Mouse (Mus musculus) embryonic stem cell, embryonic (primary cell): ENCODE results near the gene Nek1.

ENCODE experiments used
- CTCF ChIA-PET, 4 experiments: fragments of 300-600 bp in 2 of 4; fragments of 350-600 bp in 2 of 4; sonication (Branson Sonifier 250); formaldehyde crosslinking; loops; one replicate each; lab custom pipeline; 2022; ENCODE audit warnings: inconsistent platforms in 2 of 4; lab: Charles Lee
- POLR2A ChIA-PET, 4 experiments: fragments of 300-600 bp in 2 of 4; fragments of 350-600 bp in 2 of 4; sonication (Branson Sonifier 250); formaldehyde crosslinking; loops; one replicate each; lab custom pipeline; 2022; ENCODE audit warnings: antibody characterized with exemption in 4 of 4, inconsistent platforms in 1 of 4; lab: Charles Lee

Nek1 gene

GRCm38 (mm10) chr8:60992910-60993638, at the start of gene Nek1:
TSS of gene Nek1 (plus strand) at chr8:60993195.
- POLR2A ChIA-PET = interaction anchor here (0.6 to 2.7 kb wide), 66 partner anchors 10 to 942 kb away, joined by 3 to 170 read pairs (median 3); partner anchors contain the start of genes Clcn3 (in 4 of the 4), Hpf1 (in 3 of the 4), Cbr4 (in 2 of the 4) and Mfap3l (in 1 of the 4)
- CTCF ChIA-PET = interaction anchor here in 3 of 4 experiments (0.6 to 1.5 kb wide), 5 partner anchors 10 to 300 kb away, joined by 3 to 11 read pairs (median 3); partner anchors contain the start of gene Clcn3 (in 1 of the 3)

- ChIA-PET POLR2A (interaction anchor here in 3 of 4 experiments (0.5 to 1.6 kb wide), 5 partner anchors 11 to 57 kb away, joined by 3 to 9 read pairs (median 3); partner anchors contain the start of genes Clcn3 (in 1 of the 3), Hpf1 (in 1 of the 3) and Nek1 (in 1 of the 3)), CTCF (interaction anchor here in 1 of 4 experiments (0.7 to 0.9 kb wide), 2 partner anchors 26 to 40 kb away, joined by 3 to 4 read pairs; no protein-coding TSS in a partner anchor)
These were observed 45.5 kb upstream of the Nek1 start for GRCm38 (mm10) chr8:60947503-60947902.

GRCm38 (mm10) chr8:60949859-60950258, 43.1 kb upstream of the Nek1 start:
- ChIA-PET CTCF (interaction anchor here in 1 of 4 experiments (0.5 kb wide), 1 partner anchor 590 kb away, joined by 3 read pairs; no protein-coding TSS in a partner anchor), POLR2A (interaction anchor here in 2 of 4 experiments (0.6 to 1.6 kb wide), 2 partner anchors 22 to 444 kb away, joined by 3 read pairs; partner anchors contain the start of gene Aadat (in 1 of the 2))

GRCm38 (mm10) chr8:60951271-60951670, 41.7 kb upstream of the Nek1 start:
- POLR2A ChIA-PET = interaction anchor here in 1 of 4 experiments (1.4 kb wide), 1 partner anchor 14 kb away, joined by 3 read pairs; no protein-coding TSS in a partner anchor
- CTCF ChIA-PET = interaction anchor here in 2 of 4 experiments (1.3 to 1.8 kb wide), 2 partner anchors 8 to 9 kb away, joined by 3 read pairs; no protein-coding TSS in a partner anchor

- CTCF ChIA-PET = interaction anchor here in 3 of 4 experiments (0.6 to 1.8 kb wide), 3 partner anchors 8 to 247 kb away, joined by 3 to 6 read pairs (median 3); no protein-coding TSS in a partner anchor
These were observed 41.2 kb upstream of the Nek1 start for GRCm38 (mm10) chr8:60951757-60952156.

GRCm38 (mm10) chr8:60952803-60953202, 40.2 kb upstream of the Nek1 start:
- CTCF ChIA-PET = no interaction called here

More at GRCm38 (mm10) chr8:60951757-60952156, 41.2 kb upstream of the Nek1 start:
- POLR2A ChIA-PET = interaction anchor here in 2 of 4 experiments (0.7 to 1.4 kb wide), 4 partner anchors 11 to 41 kb away, joined by 3 read pairs; partner anchors contain the start of gene Clcn3 (in 1 of the 2)

GRCm38 (mm10) chr8:60954281-60955014, 38.5 kb upstream of the Nek1 start:
- POLR2A ChIA-PET = interaction anchor here in 3 of 4 experiments (0.6 to 1.5 kb wide), 19 partner anchors 9 to 497 kb away, joined by 3 to 7 read pairs (median 4); partner anchors contain the start of genes Clcn3 (in 2 of the 3), Nek1 (in 2 of the 3) and Hpf1 (in 1 of the 3)
- CTCF ChIA-PET = interaction anchor here in 2 of 4 experiments (1.2 to 1.5 kb wide), 2 partner anchors 11 to 13 kb away, joined by 3 to 5 read pairs; no protein-coding TSS in a partner anchor

More at GRCm38 (mm10) chr8:60952803-60953202, 40.2 kb upstream of the Nek1 start:
- POLR2A ChIA-PET = interaction anchor here in 2 of 4 experiments (1.0 to 1.4 kb wide), 2 partner anchors 12 to 40 kb away, joined by 3 read pairs; no protein-coding TSS in a partner anchor

GRCm38 (mm10) chr8:60956847-60957246, 36.1 kb upstream of the Nek1 start:
- ChIA-PET POLR2A (interaction anchor here in 1 of 4 experiments (0.8 to 2.0 kb wide), 3 partner anchors 8 to 20 kb away, joined by 3 to 8 read pairs (median 3); no protein-coding TSS in a partner anchor), CTCF (interaction anchor here in 1 of 4 experiments (0.6 kb wide), 1 partner anchor 339 kb away, joined by 3 read pairs; no protein-coding TSS in a partner anchor)

- POLR2A ChIA-PET = no interaction called here
- CTCF ChIA-PET = no interaction called here
These were observed 30.2 kb upstream of the Nek1 start for GRCm38 (mm10) chr8:60962763-60963162.

GRCm38 (mm10) chr8:60963931-60964330, 29.1 kb upstream of the Nek1 start:
- ChIA-PET POLR2A (interaction anchor here in 2 of 4 experiments (0.8 to 3.9 kb wide), 6 partner anchors 10 to 29 kb away, joined by 3 to 24 read pairs (median 8); partner anchors contain the start of genes Clcn3 (in 1 of the 2) and Nek1 (in 1 of the 2)), CTCF (interaction anchor here in 2 of 4 experiments (0.5 kb wide), 2 partner anchors 515 to 767 kb away, joined by 4 to 10 read pairs; no protein-coding TSS in a partner anchor)

GRCm38 (mm10) chr8:60964518-60964917, 28.5 kb upstream of the Nek1 start:
- ChIA-PET CTCF (no interaction called here), POLR2A (interaction anchor here in 3 of 4 experiments (0.6 to 3.9 kb wide), 11 partner anchors 11 to 389 kb away, joined by 3 to 24 read pairs (median 7); partner anchors contain the start of genes Nek1 (in 2 of the 3), Clcn3 (in 1 of the 3) and Hpf1 (in 1 of the 3))

GRCm38 (mm10) chr8:60965306-60965705, 27.7 kb upstream of the Nek1 start:
- ChIA-PET CTCF (no interaction called here), POLR2A (interaction anchor here in 3 of 4 experiments (0.6 to 3.9 kb wide), 11 partner anchors 8 to 75 kb away, joined by 3 to 24 read pairs (median 7); partner anchors contain the start of genes Nek1 (in 2 of the 3), Clcn3 (in 1 of the 3) and Hpf1 (in 1 of the 3))

GRCm38 (mm10) chr8:60965741-60966140, 27.3 kb upstream of the Nek1 start:
- ChIA-PET POLR2A (interaction anchor here in 2 of 4 experiments (0.8 to 3.9 kb wide), 6 partner anchors 9 to 75 kb away, joined by 3 to 24 read pairs (median 10); partner anchors contain the start of genes Clcn3 (in 1 of the 2), Hpf1 (in 1 of the 2) and Nek1 (in 1 of the 2)), CTCF (no interaction called here)

GRCm38 (mm10) chr8:60969091-60969490, 23.9 kb upstream of the Nek1 start:
- ChIA-PET CTCF (interaction anchor here in 2 of 4 experiments (0.6 to 0.7 kb wide), 2 partner anchors 14 to 24 kb away, joined by 3 to 12 read pairs; partner anchors contain the start of gene Nek1 (in 1 of the 2)), POLR2A (interaction anchor here in 3 of 4 experiments (0.5 to 3.3 kb wide), 16 partner anchors 9 to 177 kb away, joined by 3 to 18 read pairs (median 6); partner anchors contain the start of genes Clcn3 (in 2 of the 3) and Nek1 (in 2 of the 3))

GRCm38 (mm10) chr8:60971808-60972207, 21.2 kb upstream of the Nek1 start:
- ChIA-PET POLR2A (no interaction called here), CTCF (no interaction called here)

GRCm38 (mm10) chr8:60973448-60973847, 19.5 kb upstream of the Nek1 start:
- POLR2A ChIA-PET = interaction anchor here in 1 of 4 experiments (1.8 kb wide), 1 partner anchor 10 kb away, joined by 5 read pairs; the partner anchor contains the start of gene Clcn3
- CTCF ChIA-PET = no interaction called here

GRCm38 (mm10) chr8:60974837-60975236, 18.2 kb upstream of the Nek1 start:
- ChIA-PET POLR2A (interaction anchor here in 3 of 4 experiments (0.7 to 1.1 kb wide), 5 partner anchors 8 to 739 kb away, joined by 3 to 4 read pairs (median 3); no protein-coding TSS in a partner anchor), CTCF (no interaction called here)
